Mouse (Mus musculus): ENCODE measurements around the gene Vps11.

Vps11 gene

DNA sequence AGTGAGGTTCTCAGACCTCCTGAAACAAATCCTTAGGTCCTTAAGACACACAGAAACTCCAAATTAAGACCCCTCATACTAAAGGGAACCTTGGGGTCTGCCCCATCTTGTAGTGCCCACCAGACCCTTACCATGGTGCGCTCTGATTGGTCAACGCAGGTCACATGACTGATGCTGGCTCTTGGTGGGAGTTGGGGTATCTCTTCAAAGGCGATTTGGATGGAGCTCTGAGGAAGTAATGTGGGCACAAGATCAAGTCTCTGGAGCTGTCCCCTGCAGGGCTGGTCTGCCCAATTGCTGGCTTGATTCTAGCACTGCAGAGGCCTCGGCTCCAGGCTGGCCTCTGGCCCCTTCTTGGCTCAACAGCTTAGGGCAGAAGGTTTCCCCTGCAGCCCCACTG lies 44.0 kb downstream of the Vps11 start:
- in situ Hi-C loops (cut with MboI, MseI) = no loop called here

DNA sequence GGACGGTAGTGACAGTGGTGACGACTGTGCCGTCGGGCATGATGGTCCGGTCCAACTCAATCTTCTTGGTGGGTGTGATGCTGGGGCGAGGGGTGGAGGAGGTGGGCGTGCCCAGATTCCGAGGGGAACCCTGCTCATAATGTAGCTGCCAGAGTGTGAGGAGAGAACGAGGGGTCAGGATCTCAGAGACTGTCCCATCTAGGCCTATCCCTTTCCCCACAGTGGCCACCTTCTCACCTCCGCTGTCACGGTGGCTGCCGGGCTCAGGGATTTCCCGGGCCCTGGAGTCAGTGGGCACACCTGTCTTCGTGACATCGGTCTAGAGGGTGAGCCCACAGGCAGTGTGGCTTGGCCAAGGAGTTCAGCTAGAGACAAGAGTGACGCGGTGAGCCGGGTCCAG lies 46.6 kb downstream of the Vps11 start:
- in situ Hi-C loops (cut with MboI, MseI) = no loop called here

GRCm38 (mm10) chr9:44314257-44314547 lies 47.3 kb downstream of the Vps11 start:
- in situ Hi-C loops (cut with MboI, MseI) = no loop called here

DNA sequence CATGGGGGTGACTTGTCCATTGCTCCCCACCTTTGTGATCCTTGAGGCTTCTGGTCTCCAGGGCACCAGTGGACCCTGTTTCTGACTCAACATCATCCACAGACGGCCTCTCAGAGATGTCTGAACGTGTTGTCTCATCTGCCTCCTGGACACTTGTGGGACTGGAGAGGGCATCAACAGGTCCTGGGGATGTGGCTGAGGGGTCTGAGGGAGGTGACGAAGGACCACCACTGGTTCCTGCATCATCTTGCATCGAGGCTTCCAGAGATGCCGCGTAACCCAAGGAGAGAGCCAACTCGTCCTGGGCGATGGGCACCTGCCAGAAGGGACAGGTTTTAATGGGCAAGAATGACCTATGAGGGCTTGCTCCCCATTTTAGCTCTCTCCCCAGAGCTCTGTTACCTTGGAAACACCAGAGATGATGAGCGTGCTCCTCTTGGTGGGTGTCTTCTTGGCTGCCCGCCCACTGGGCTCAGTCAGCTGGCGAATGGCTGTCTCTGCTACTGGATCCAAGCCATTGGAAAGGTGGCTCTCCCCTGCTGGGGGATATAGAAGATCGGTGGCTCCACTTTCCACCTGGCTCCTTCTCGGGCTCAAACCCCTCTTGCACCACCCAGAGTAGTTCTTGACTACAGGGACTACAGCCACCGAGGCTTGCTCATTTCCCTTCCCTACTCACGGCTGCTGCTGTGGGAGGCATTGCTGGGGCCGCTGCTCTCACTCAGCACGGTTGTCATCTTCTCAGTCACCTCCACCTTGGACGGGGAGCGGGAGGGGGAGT lies 47.8 kb downstream of the Vps11 start:
- in situ Hi-C loops (cut with MboI, MseI) = no loop called here

DNA sequence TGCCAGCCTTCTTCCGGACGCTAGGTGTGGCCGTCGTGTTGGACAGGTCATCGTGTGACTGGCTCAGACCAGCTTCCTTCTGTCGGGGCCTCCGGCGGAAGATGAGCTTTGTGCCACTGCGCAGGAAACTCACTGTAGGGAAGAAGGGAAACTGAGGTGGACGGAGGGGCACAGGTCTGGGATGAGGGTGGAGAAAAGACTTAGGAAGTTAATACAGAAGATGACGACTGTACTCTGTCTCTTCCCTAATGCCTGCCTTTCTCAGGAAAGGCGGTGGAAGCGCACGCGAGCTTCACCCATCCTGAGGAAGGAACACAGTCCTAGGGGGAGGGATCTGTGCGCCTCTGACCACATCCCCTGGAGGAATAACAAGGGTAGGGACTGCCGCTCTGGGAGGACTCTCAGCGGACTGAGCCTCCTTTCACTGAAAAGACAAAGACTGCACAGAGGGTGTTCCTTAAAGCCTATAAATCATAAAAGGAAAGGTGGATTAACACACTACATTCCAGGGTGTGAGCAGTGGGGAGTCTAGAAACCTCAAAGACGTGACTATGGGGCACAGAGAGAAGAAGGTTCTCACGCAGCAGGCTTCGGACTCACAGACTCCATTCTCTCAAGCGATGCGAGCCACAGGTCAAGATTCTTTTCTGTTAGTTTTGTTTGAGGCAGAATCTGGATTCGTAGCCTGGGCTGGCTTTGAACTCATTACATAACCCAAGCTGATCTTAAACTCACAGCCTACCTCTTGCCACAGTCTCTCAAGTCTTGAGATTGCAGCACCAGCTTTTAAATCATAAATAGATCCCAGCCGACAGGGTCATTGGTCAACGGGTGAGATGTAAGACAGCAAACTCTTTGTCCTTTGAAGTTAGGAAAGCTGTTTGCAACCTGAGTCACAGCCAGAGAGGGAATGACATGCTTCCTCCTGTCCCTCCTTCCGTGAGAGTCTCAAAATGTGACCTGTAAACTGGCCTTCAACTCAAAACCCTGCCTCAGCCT lies 50.0 kb downstream of the Vps11 start:
- in situ Hi-C loops (cut with MboI, MseI) = no loop called here

GRCm38 (mm10) chr9:44310750-44311135 lies 50.7 kb downstream of the Vps11 start:
- in situ Hi-C loops (cut with MboI, MseI) = no loop called here

DNA sequence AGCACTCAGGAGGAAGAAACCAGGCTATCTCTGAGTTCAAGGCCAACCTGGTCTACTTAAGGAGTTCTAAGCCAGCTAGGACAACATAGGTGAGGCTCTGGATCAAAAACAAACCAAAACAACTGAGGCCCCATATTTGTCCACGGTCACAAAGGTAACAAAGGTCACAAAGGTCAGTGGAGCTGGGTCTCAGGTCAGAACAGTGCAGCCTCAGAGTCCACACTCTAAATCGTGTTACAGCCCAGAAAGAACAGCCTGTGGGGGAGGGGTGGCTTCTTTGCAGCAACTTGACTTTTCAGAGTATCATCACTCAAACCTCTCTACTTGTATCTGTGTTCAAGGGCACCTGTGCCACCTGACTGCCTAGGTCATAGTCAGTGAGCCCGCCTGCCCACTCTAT lies 51.7 kb downstream of the Vps11 start:
- in situ Hi-C loops (cut with MboI, MseI) = loop anchor here (10.0 kb wide), 1 partner anchor 295 kb away; no protein-coding TSS in a partner anchor

- in situ Hi-C loops (cut with MboI, MseI) = loop anchor here (10.0 kb wide), 1 partner anchor 292 kb away; no protein-coding TSS in a partner anchor
Observed at GRCm38 (mm10) chr9:44307248-44307647, 54.2 kb downstream of the Vps11 start.

- in situ Hi-C loops (cut with MboI, MseI) = loop anchor here (10.0 kb wide), 1 partner anchor 292 kb away; no protein-coding TSS in a partner anchor
Observed at GRCm38 (mm10) chr9:44306532-44306931, 54.9 kb downstream of the Vps11 start.

DNA sequence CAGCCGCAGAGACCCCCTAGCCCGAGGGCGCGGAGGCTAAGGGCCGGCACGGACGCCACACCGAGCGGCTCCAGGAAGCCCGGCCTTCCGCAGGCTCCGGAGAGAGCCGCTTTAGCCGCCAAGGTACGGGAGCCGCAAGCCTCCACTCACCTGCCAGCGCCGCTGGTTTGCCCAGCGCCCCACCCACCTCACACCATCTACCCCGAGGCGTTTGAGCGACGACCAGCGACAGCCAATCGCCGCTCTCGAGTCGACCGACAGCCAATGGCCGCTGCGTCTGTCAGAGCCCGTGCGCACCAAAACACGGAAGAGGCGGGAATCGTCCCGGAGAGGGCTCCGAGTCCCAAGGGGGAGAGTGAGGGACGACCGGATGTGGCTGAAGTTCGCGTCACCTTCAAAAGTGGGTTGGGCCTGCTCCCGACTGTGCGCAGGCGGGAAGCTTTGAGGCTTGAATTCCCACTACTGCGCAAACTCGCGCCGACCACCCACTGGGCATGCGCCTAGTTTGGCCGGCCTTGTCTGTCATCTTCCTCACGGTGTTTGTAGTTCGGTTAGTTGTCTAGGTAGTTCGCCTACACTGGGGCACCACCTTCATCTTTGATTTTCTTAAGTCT lies 55.9 kb downstream of the Vps11 start, which contains the start of gene Hinfp:
Gene Hinfp (minus strand): TSS at position 206 of the 614 bp plus-strand sequence.
- in situ Hi-C loops (cut with MboI, MseI) = loop anchor here (10.0 kb wide), 1 partner anchor 291 kb away; no protein-coding TSS in a partner anchor

DNA sequence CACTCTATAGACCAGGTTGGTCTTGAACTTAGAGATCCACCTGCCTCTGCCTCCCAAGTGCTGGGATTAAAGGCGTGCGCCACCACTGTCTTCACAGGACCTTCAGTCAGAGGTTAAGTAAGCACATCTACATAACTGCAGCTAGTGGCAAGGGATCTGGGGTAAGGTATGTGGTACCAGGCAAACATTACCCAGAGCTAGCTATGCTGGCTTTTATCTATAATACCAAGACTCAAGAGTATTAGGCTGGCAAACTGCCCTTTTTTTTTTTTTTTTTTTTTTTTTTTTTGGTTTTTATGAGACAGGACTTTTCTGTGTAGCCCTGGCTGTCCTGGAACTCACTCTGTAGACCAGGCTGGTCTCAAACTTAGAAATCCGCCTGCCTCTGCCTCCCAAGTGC lies 61.5 kb downstream of the Vps11 start:
- in situ Hi-C loops (cut with MboI, MseI) = loop anchor here (10.0 kb wide), 1 partner anchor 285 kb away; no protein-coding TSS in a partner anchor

All from T-helper 2 cell (primary cell).